Mouse (Mus musculus) T-helper 2 cell (primary cell): ENCODE data around the gene Gm21312.
"Not testable (repeated sequence)": the region's sequence is repeated elsewhere in the genome, so short reads cannot be mapped to it uniquely, and the experiment has no call there.

Experiments used
- in situ Hi-C: fragments of 300-600 bp; cut with MboI, MseI; formaldehyde crosslinking; loops from one replicate; pipeline ENCODE4 v1.15.1; 2025; ENCODE audit warnings: high pct_unique_total_duplicates

Gene Gm21312

DNA sequence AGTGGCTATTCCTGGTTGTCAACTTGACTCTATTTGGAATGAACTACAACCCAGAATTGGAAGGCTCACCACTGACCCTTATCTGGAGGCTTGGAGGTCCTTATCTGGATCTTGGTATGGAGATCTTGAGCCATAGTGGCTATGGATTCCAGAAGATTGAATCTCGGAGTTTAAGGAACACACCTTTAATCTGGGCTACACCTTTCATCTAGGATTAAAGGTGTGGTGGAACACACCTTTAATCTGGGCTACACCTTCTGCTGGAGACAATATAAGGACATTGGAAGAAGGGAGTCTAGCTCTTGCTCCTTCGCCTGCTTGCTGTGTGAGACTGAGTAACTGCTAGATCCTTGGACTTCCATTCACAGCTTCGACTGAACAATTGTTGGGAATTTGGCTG, at the start of gene Gm21312:
Gene Gm21312, plus strand, starts transcription at position 301 of the 400 bp plus-strand sequence.
- in situ Hi-C loops: not testable (repeated sequence)

GRCm38 (mm10) chr10:104142687-104143086, 34.1 kb upstream of the Gm21312 start, which contains the start of gene Gm21293:
TSS of gene Gm21293 (plus strand) at chr10:104142987.
- in situ Hi-C loops: loop anchor here (5.0 kb wide), 1 partner anchor 40 kb away; no protein-coding TSS in a partner anchor

DNA sequence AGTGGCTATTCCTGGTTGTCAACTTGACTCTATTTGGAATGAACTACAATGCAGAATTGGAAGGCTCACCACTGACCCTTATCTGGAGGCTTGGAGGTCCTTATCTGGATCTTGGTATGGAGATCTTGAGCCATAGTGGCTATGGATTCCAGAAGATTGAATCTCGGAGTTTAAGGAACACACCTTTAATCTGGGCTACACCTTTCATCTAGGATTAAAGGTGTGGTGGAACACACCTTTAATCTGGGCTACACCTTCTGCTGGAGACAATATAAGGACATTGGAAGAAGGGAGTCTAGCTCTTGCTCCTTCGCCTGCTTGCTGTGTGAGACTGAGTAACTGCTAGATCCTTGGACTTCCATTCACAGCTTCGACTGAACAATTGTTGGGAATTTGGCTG, 25.6 kb upstream of the Gm21312 start, which contains the start of gene Gm6763:
Gene Gm6763, plus strand, starts transcription at position 301 of the 400 bp plus-strand sequence.
- in situ Hi-C loops: not testable (repeated sequence)

- in situ Hi-C loops: not testable (repeated sequence)
Observed at GRCm38 (mm10) chr10:104159706-104160105, 17.1 kb upstream of the Gm21312 start, which contains the start of gene Gm8764. TSS of gene Gm8764 (plus strand) at chr10:104160006.

GRCm38 (mm10) chr10:104168215-104168614, 8.6 kb upstream of the Gm21312 start, which contains the start of gene Gm21304:
TSS of gene Gm21304 (plus strand) at chr10:104168515.
- in situ Hi-C loops: not testable (repeated sequence)

DNA sequence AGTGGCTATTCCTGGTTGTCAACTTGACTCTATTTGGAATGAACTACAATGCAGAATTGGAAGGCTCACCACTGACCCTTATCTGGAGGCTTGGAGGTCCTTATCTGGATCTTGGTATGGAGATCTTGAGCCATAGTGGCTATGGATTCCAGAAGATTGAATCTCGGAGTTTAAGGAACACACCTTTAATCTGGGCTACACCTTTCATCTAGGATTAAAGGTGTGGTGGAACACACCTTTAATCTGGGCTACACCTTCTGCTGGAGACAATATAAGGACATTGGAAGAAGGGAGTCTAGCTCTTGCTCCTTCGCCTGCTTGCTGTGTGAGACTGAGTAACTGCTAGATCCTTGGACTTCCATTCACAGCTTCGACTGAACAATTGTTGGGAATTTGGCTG, 8.4 kb downstream of the Gm21312 start, which contains the start of gene Gm20765:
Gene Gm20765, plus strand, starts transcription at position 301 of the 400 bp plus-strand sequence.
- in situ Hi-C loops: not testable (repeated sequence)

DNA sequence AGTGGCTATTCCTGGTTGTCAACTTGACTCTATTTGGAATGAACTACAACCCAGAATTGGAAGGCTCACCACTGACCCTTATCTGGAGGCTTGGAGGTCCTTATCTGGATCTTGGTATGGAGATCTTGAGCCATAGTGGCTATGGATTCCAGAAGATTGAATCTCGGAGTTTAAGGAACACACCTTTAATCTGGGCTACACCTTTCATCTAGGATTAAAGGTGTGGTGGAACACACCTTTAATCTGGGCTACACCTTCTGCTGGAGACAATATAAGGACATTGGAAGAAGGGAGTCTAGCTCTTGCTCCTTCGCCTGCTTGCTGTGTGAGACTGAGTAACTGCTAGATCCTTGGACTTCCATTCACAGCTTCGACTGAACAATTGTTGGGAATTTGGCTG, 16.9 kb downstream of the Gm21312 start, which contains the start of gene Gm4340:
Gene Gm4340, plus strand, starts transcription at position 301 of the 400 bp plus-strand sequence.
- in situ Hi-C loops: not testable (repeated sequence)

- in situ Hi-C loops: loop anchor here (5.0 kb wide), 1 partner anchor 62 kb away; no protein-coding TSS in a partner anchor
Observed at GRCm38 (mm10) chr10:104209655-104210054, 32.8 kb downstream of the Gm21312 start.

- in situ Hi-C loops: no loop called here
Observed at GRCm38 (mm10) chr10:104210268-104210990, 33.6 kb downstream of the Gm21312 start.

- in situ Hi-C loops: no loop called here
Observed at GRCm38 (mm10) chr10:104214527-104214926, 37.7 kb downstream of the Gm21312 start.

DNA sequence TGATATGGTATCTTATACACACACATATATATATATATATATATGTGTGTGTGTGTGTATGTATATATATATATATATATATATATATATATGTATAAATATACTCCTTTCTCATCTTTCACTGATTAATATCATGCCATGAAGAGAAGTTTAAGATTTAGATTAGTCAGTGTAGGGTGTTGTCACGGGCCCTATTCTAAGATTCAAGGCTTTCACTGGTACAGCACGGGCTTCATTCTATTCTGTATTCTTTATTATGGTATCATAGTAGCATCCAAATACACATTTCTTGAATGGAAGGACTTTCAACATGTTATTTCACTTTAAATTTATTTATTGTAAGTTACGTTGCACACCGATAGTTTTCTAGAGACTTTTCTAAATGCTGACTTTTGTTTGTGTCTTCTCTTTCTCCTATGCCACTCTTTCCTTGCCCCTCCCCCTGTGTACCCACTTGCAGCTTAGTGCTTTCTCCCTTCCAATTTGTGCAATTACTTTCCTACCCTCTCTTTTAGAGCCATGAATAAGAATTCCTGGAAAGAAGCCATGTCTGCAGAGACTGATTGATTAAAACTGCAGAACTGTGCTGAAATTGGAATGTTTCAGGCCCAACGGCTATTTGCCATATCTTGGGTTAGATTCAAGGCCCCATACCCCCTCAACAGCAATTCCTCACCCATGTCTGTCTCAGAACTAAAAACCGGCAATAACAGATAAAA, 43.6 kb downstream of the Gm21312 start:
- in situ Hi-C loops: no loop called here
